Mouse (Mus musculus): ENCODE measurements around the gene Dnajb1.

- TF ChIP-seq EP300 (IDR thresholded peaks at IDR 0.05; ENCODE audit: insufficient read depth, low read depth, low read length), result no peak
- no peak for TF ChIP-seq POLR2A (IDR thresholded peaks at IDR 0.05; ENCODE audit: insufficient read depth, low read length)
Measured at GRCm38 (mm10) chr8:83619568-83620285, 11.7 kb downstream of the Dnajb1 start.
